In genomic region chr3:159890176-159891056, GRCm38 (mm10) we compare ENCODE assay signal across 23 mouse cellular contexts. TPM values are rescaled to one million over a fixed set of nuclear protein-coding genes. Genes with fewer than 3 reads are reported as not detected.
DNase-seq lines count a peak whose midpoint lies in the region; ATAC-seq and TF ChIP-seq lines count a peak whose summit lies in the region.
"Had no signal": no experiment of that assay in that cellular context is flagged by ENCODE, and none has a peak within 500 bp of the region (broad histone marks: within the 10 kb centered on the region; RNA-seq: fewer than 3 reads in every experiment).

No protein-coding gene starts in this region.

- WGBS in limb, embryonic 11.5 days = 75% methylated on average over 5 of the region's 5 CpGs
- WGBS in limb, embryonic 10.5 days = 81% methylated on average over 5 of the region's 5 CpGs
- WGBS in embryonic facial prominence, embryonic 14.5 days = 43% methylated on average over 5 of the region's 5 CpGs
- 83% methylated on average over 5 of the region's 5 CpGs for WGBS in hindbrain, embryonic 16.5 days
- WGBS in forebrain, embryonic 15.5 days = 81% methylated on average over 5 of the region's 5 CpGs

- no peaks in the 10 kb centered on the region for H3K27me3 ChIP-seq in limb, embryonic 11.5 days (ENCODE audit: control insufficient read depth, insufficient read depth, low read length)
- H3K27me3 ChIP-seq in limb, embryonic 10.5 days (ENCODE audit: low read depth, poor library complexity, severe bottlenecking) = no peaks in the 10 kb centered on the region
- no peaks in the 10 kb centered on the region for H3K27me3 ChIP-seq in Patski
- H3K27me3 ChIP-seq in embryonic facial prominence, embryonic 14.5 days (replicated peaks; ENCODE audit: control insufficient read depth, insufficient read depth, low read length) = no peaks in the 10 kb centered on the region
- H3K27me3 ChIP-seq in hindbrain, embryonic 16.5 days (replicated peaks; ENCODE audit: control insufficient read depth, insufficient read depth, low read length) = no peaks in the 10 kb centered on the region
- H3K27me3 ChIP-seq in forebrain, embryonic 15.5 days = no peaks in the 10 kb centered on the region
- H3K27me3 ChIP-seq: embryonic facial prominence, embryonic 12.5 days; heart, embryonic 15.5 days; midbrain, embryonic 15.5 days; stomach, embryonic 15.5 days had no signal

- peak; percentile 64; the same call in 1 of the 2 replicates for ATAC-seq in limb, embryonic 11.5 days (ENCODE audit: insufficient number of reproducible peaks, low FRiP score, low TSS enrichment, low read depth)
- no peak for ATAC-seq in Patski
- 0 out of 2 replicates have a peak, but pooled peaks have one; percentile 30 for ATAC-seq in embryonic facial prominence, embryonic 14.5 days (ENCODE audit: low read depth)
- peak; percentile 50 for ATAC-seq in megakaryocyte, adult 5-6 weeks (ENCODE audit: poor library complexity, severe bottlenecking)
- no peak for ATAC-seq in hindbrain, embryonic 16.5 days
- no peak for ATAC-seq in forebrain, embryonic 15.5 days (replicated peaks)
- ATAC-seq: forebrain, embryonic 16.5 days; hindbrain, postnatal 0 days; intestine, embryonic 16.5 days; midbrain, embryonic 15.5 days had no signal

- no peak overlapping the region for H3K27ac ChIP-seq in limb, embryonic 11.5 days (replicated peaks; ENCODE audit: low read depth, low read length)
- H3K27ac ChIP-seq in limb, embryonic 10.5 days = no peak overlapping the region
- H3K27ac ChIP-seq in embryonic facial prominence, embryonic 14.5 days (replicated peaks; ENCODE audit: low read depth, low read length) = peak overlapping the region; percentile 21; the same call in 1 of the 2 replicates
- H3K27ac ChIP-seq in hindbrain, embryonic 16.5 days (ENCODE audit: low read depth, low read length) = no peak overlapping the region
- no peak overlapping the region for H3K27ac ChIP-seq in forebrain, embryonic 15.5 days (replicated peaks)
- H3K27ac ChIP-seq: embryonic facial prominence, embryonic 12.5 days; forebrain, embryonic 10.5 days; heart, embryonic 15.5 days; hindbrain, postnatal 0 days; left cerebral cortex, adult 2 months; midbrain, embryonic 15.5 days; stomach, embryonic 15.5 days had no signal

- no peak overlapping the region for H3K9ac ChIP-seq in limb, embryonic 11.5 days (ENCODE audit: low read length)
- no peak overlapping the region for H3K9ac ChIP-seq in embryonic facial prominence, embryonic 14.5 days (ENCODE audit: low read depth, low read length)
- H3K9ac ChIP-seq in hindbrain, embryonic 16.5 days (ENCODE audit: low read depth, low read length) = no peak overlapping the region
- H3K9ac ChIP-seq in forebrain, embryonic 15.5 days (replicated peaks) = no peak overlapping the region
- H3K9ac ChIP-seq: embryonic facial prominence, embryonic 12.5 days; heart, embryonic 15.5 days; midbrain, embryonic 15.5 days; stomach, embryonic 15.5 days had no signal

- POLR2A ChIA-PET in Patski (lab: Charles Lee) = interaction anchor here (0.7 to 5.3 kb wide), 2 partner anchors 49 to 185 kb away, joined by 4 to 24 read pairs; partner anchors contain the start of gene Wls

- H3K4me1 ChIP-seq in limb, embryonic 11.5 days (ENCODE audit: control insufficient read depth, insufficient read depth, low read length) = no peaks in the 10 kb centered on the region
- H3K4me1 ChIP-seq in limb, embryonic 10.5 days = 0 out of 2 replicates have a peak, but pooled peaks cover under 1% of the 10 kb centered on the region
- peaks cover 8% of the 10 kb centered on the region for H3K4me1 ChIP-seq in embryonic facial prominence, embryonic 14.5 days (ENCODE audit: control insufficient read depth, insufficient read depth, low read length)
- peaks cover 4% of the 10 kb centered on the region; the same call in 1 of the 2 replicates for H3K4me1 ChIP-seq in hindbrain, embryonic 16.5 days (ENCODE audit: control insufficient read depth, insufficient read depth, low read depth, low read length)
- H3K4me1 ChIP-seq in forebrain, embryonic 15.5 days = peaks cover 9% of the 10 kb centered on the region

- CTCF ChIA-PET in Patski (lab: Charles Lee) = interaction anchor here (1.0 to 1.7 kb wide), 2 partner anchors 27 to 50 kb away, joined by 4 read pairs; no protein-coding TSS in a partner anchor

- H3K4me2 ChIP-seq in limb, embryonic 11.5 days (ENCODE audit: low read depth, severe bottlenecking) = no peak overlapping the region
- H3K4me2 ChIP-seq in embryonic facial prominence, embryonic 14.5 days (ENCODE audit: low read depth, low read length) = no peak overlapping the region
- H3K4me2 ChIP-seq in hindbrain, embryonic 16.5 days (ENCODE audit: low read length) = no peak overlapping the region
- no peak overlapping the region for H3K4me2 ChIP-seq in forebrain, embryonic 15.5 days (replicated peaks)
- H3K4me2 ChIP-seq: embryonic facial prominence, embryonic 12.5 days; heart, embryonic 15.5 days; liver, embryonic 11.5 days; midbrain, embryonic 15.5 days; stomach, embryonic 15.5 days had no signal

- H3K36me3 ChIP-seq in limb, embryonic 11.5 days (ENCODE audit: control insufficient read depth, insufficient read depth, low read length) = no peaks in the 10 kb centered on the region
- H3K36me3 ChIP-seq in limb, embryonic 10.5 days = 0 out of 2 replicates have a peak, but pooled peaks cover 4% of the 10 kb centered on the region
- H3K36me3 ChIP-seq in embryonic facial prominence, embryonic 14.5 days (ENCODE audit: control insufficient read depth, insufficient read depth, low read length) = no peaks in the 10 kb centered on the region
- no peaks in the 10 kb centered on the region for H3K36me3 ChIP-seq in hindbrain, embryonic 16.5 days (ENCODE audit: control insufficient read depth, insufficient read depth, low read length)
- no peaks in the 10 kb centered on the region for H3K36me3 ChIP-seq in forebrain, embryonic 15.5 days
- H3K36me3 ChIP-seq: embryonic facial prominence, embryonic 12.5 days; heart, embryonic 15.5 days; midbrain, embryonic 15.5 days; stomach, embryonic 15.5 days had no signal

- in situ Hi-C loops in Patski (cut with MboI; ENCODE audit: low pct_unique_long_range_greater_than_20kb) = no loop called here

- no peaks in the 10 kb centered on the region for H3K9me3 ChIP-seq in limb, embryonic 11.5 days (ENCODE audit: control insufficient read depth, low read length)
- no peaks in the 10 kb centered on the region for H3K9me3 ChIP-seq in limb, embryonic 10.5 days (replicated peaks)
- H3K9me3 ChIP-seq in embryonic facial prominence, embryonic 14.5 days (ENCODE audit: control insufficient read depth, low read length) = no peaks in the 10 kb centered on the region
- H3K9me3 ChIP-seq in hindbrain, embryonic 16.5 days (ENCODE audit: control insufficient read depth, low read length) = no peaks in the 10 kb centered on the region
- no peaks in the 10 kb centered on the region for H3K9me3 ChIP-seq in forebrain, embryonic 15.5 days
- H3K9me3 ChIP-seq: embryonic facial prominence, embryonic 12.5 days; forebrain, embryonic 10.5 days; heart, embryonic 15.5 days; midbrain, embryonic 15.5 days; stomach, embryonic 15.5 days had no signal

- H3K4me3 ChIP-seq in limb, embryonic 11.5 days (ENCODE audit: low read depth, low read length) = no peak overlapping the region
- no peak overlapping the region for H3K4me3 ChIP-seq in limb, embryonic 10.5 days
- no peak overlapping the region for H3K4me3 ChIP-seq in embryonic facial prominence, embryonic 14.5 days (ENCODE audit: low read depth, low read length)
- H3K4me3 ChIP-seq in hindbrain, embryonic 16.5 days (ENCODE audit: low read length) = no peak overlapping the region
- H3K4me3 ChIP-seq in forebrain, embryonic 15.5 days = no peak overlapping the region
- H3K4me3 ChIP-seq: embryonic facial prominence, embryonic 12.5 days; forebrain, embryonic 10.5 days; heart, embryonic 15.5 days; left cerebral cortex, adult 2 months; midbrain, embryonic 15.5 days; stomach, embryonic 15.5 days had no signal

- DNase-seq in limb, embryonic 11.5 days (ENCODE audit: low spot score) = no peak
- DNase-seq in limb, embryonic 10.5 days (ENCODE audit: low spot score) = no peak
- no peak for DNase-seq in Patski (ENCODE audit: low read depth, low spot score)
- peak; percentile 51 for DNase-seq in embryonic facial prominence, embryonic 14.5 days (ENCODE audit: low spot score)
- DNase-seq: adrenal gland, postnatal 10 days; B cell, adult 2 months; cerebellum, adult 2 months; kidney, adult 8-10 months; lung, postnatal 36 days; right cerebral cortex, postnatal 25 days had no signal

- peak; percentile 11 for TF ChIP-seq CTCF in Patski (IDR thresholded peaks at IDR 0.05)

RNA-seq across cellular contexts. Expression of gene Wls, which starts 50.9 kb away (rescaled TPM):
- 137 and 144 TPM in 2 replicates for polyA plus RNA-seq in limb, embryonic 11.5 days (2014; fragmentation: Nextera tagmentation; extraction: Ambion mirVana)
- 101 and 122 TPM in 2 replicates for polyA plus RNA-seq in limb, embryonic 10.5 days (2016; fragmentation: Nextera tagmentation; extraction: Ambion mirVana)
- 565 TPM for polyA plus RNA-seq in Patski (2021)
- 143 and 170 TPM in 2 replicates for polyA plus RNA-seq in embryonic facial prominence, embryonic 14.5 days (2014; fragmentation: Nextera tagmentation; extraction: Ambion mirVana)
- 79.1 and 81.1 TPM in 2 replicates for total RNA-seq in megakaryocyte, adult 5-6 weeks (2015)
- total RNA-seq in megakaryocyte, adult 5-6 weeks (2017) = 65.0 and 68.5 TPM in 2 replicates
- polyA plus RNA-seq in hindbrain, embryonic 16.5 days (2015; fragmentation: Nextera tagmentation; extraction: Ambion mirVana) = 67.8 and 83.9 TPM in 2 replicates
- 39.6 and 48.6 TPM in 2 replicates for polyA plus RNA-seq in forebrain, embryonic 15.5 days (2015; fragmentation: Nextera tagmentation; extraction: Ambion mirVana)

Comparison
In these comparisons a context has a peak if more than half of its experiments do, and no peak if none do; other contexts are left out.
1. ATAC-seq: peak in limb, embryonic 11.5 days (single experiment), embryonic facial prominence, embryonic 14.5 days (single experiment) and megakaryocyte, adult 5-6 weeks (single experiment); none in Patski (single experiment), hindbrain, embryonic 16.5 days (single experiment) and forebrain, embryonic 15.5 days (single experiment).